8 mouse cellular contexts compared by ENCODE assay signal in the genomic region with DNA sequence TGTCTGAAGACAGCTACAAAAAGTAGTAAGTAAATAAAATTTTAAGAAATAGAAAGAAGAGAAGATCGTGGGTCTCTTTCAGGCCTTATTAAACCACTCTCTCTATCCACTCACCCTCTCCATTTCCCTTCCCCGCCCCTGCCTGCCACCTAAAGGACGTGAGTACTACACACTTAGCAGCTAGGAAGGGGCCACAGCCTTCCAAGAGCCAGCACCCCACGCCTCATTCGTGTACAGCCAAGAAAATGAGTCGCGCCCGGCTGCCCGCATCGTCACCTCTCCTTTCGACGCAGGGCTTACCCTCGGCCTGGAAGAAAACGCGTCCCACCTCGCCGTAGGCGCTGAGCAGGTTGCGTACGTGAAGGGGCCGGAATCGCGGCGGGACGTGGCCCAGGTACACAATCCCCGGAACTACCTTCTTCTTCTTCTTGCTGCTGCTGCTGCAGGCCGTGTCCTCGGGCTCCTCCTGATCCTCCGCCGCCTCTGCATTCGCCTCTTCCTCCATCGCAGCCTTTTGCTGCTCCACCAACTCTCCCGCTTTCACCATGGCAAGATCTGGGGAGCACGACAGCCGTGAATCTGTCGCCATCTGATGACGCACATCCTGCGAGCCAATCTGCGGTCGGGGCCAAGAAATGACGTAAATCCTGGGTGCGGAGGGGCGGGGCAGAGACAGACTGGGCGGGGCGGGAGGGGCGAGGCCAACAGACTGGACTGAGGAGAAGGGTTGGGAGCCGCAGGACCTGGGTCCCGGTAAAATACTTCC. TPM values are rescaled to one million over a fixed set of nuclear protein-coding genes. Genes with fewer than 3 reads are reported as not detected.
DNase-seq lines count a peak whose midpoint lies in the region; ATAC-seq and TF ChIP-seq lines count a peak whose summit lies in the region.

A gene (minus strand): TSS at position 581 of the 766 bp plus-strand sequence.

- dilution Hi-C loops in CH12.LX (cut with MboI; ENCODE audit: extremely low pct_ligation_motif_present, extremely low pct_unique_long_range_greater_than_20kb, low sequenced_read_pairs) = no loop called here

- peaks cover 5 to 20% of the 10 kb centered on the region in 2 experiments for H3K4me1 ChIP-seq in CH12.LX (ENCODE audit: control insufficient read depth in 1 of 2, insufficient read depth in 2 of 2)
- H3K4me1 ChIP-seq in forebrain, embryonic 11.5 days (replicated peaks; ENCODE audit: control insufficient read depth, insufficient read depth, low read length) = no peaks in the 10 kb centered on the region
- peaks cover 12% of the 10 kb centered on the region for H3K4me1 ChIP-seq in heart, embryonic 16.5 days (ENCODE audit: control insufficient read depth, insufficient read depth, low read length)
- peaks cover 32% of the 10 kb centered on the region for H3K4me1 ChIP-seq in liver, embryonic 16.5 days (ENCODE audit: control insufficient read depth, low read depth, low read length)
- peaks cover 11% of the 10 kb centered on the region for H3K4me1 ChIP-seq in neural tube, embryonic 12.5 days
- no peaks in the 10 kb centered on the region for H3K4me1 ChIP-seq in stomach, postnatal 0 days (replicated peaks; ENCODE audit: control insufficient read depth, insufficient read depth)

- TF ChIP-seq POLR2A in CH12.LX (IDR thresholded peaks at IDR 0.05; ENCODE audit: low read depth, low read length) = peak; percentile 77

- no peak for TF ChIP-seq EP300 in CH12.LX (IDR thresholded peaks at IDR 0.05; ENCODE audit: low read length)
- TF ChIP-seq EP300 in stomach, postnatal 0 days (optimal IDR thresholded peaks at IDR 0.05) = no peak

- DNase-seq in CH12.LX (ENCODE audit: extremely low read depth) = peak; percentile 95
- peak; percentile 94 for DNase-seq in c-Kit-positive CD71-negative TER-119-negative erythroid progenitor cells, embryonic 14.5 days (ENCODE audit: low read depth)
- peak; percentile 97 for DNase-seq in forebrain, embryonic 11.5 days (ENCODE audit: low spot score)
- peak; percentile 96 to 97 for DNase-seq in kidney, postnatal 25 days
- peak; percentile 95 for DNase-seq in stomach, postnatal 0 days (ENCODE audit: low spot score)

- under 1% methylated on average over 47 of the region's 48 CpGs for WGBS in forebrain, embryonic 11.5 days
- under 1% methylated on average over 48 of the region's 48 CpGs for WGBS in heart, embryonic 16.5 days
- WGBS in liver, embryonic 16.5 days (ENCODE audit: insufficient replicate concordance) = under 1% methylated on average over 48 of the region's 48 CpGs
- under 1% methylated on average over 48 of the region's 48 CpGs for WGBS in neural tube, embryonic 12.5 days
- under 1% methylated on average over 48 of the region's 48 CpGs for WGBS in stomach, postnatal 0 days

- H3K36me3 ChIP-seq in CH12.LX (replicated peaks in 1 of 2; ENCODE audit: control insufficient read depth in 1 of 2, insufficient read depth in 1 of 2, low read length in 1 of 2) = peaks cover 33 to 40% of the 10 kb centered on the region in 2 experiments
- H3K36me3 ChIP-seq in forebrain, embryonic 11.5 days (ENCODE audit: control insufficient read depth, insufficient read depth, low read length) = no peaks in the 10 kb centered on the region; the same call in 1 of the 2 replicates
- peaks cover 20% of the 10 kb centered on the region for H3K36me3 ChIP-seq in heart, embryonic 16.5 days (ENCODE audit: control insufficient read depth, insufficient read depth)
- H3K36me3 ChIP-seq in liver, embryonic 16.5 days (ENCODE audit: control insufficient read depth, insufficient read depth) = 0 out of 2 replicates have a peak, but pooled peaks cover 3% of the 10 kb centered on the region
- H3K36me3 ChIP-seq in neural tube, embryonic 12.5 days = peaks cover 27% of the 10 kb centered on the region
- H3K36me3 ChIP-seq in stomach, postnatal 0 days (ENCODE audit: control insufficient read depth, insufficient read depth, low read length) = peaks cover 11% of the 10 kb centered on the region

- no peaks in the 10 kb centered on the region for H3K27me3 ChIP-seq in CH12.LX (replicated peaks)
- H3K27me3 ChIP-seq in forebrain, embryonic 11.5 days (ENCODE audit: control insufficient read depth, insufficient read depth, low read length) = no peaks in the 10 kb centered on the region
- no peaks in the 10 kb centered on the region for H3K27me3 ChIP-seq in heart, embryonic 16.5 days (ENCODE audit: control insufficient read depth, insufficient read depth, low read length)
- no peaks in the 10 kb centered on the region for H3K27me3 ChIP-seq in liver, embryonic 16.5 days (ENCODE audit: control insufficient read depth, insufficient read depth, low read depth, low read length)
- H3K27me3 ChIP-seq in neural tube, embryonic 12.5 days (replicated peaks) = no peaks in the 10 kb centered on the region
- no peaks in the 10 kb centered on the region for H3K27me3 ChIP-seq in stomach, postnatal 0 days (ENCODE audit: control insufficient read depth, insufficient read depth, low read length)

- TF ChIP-seq RAD21 in CH12.LX (IDR thresholded peaks at IDR 0.05; ENCODE audit: low read depth, low read length) = no peak

- in situ Hi-C loops in CH12.LX (cut with MboI; ENCODE audit: low pct_ligation_motif_present, low pct_unique_long_range_greater_than_20kb, low sequenced_read_pairs) = loop anchor here (10.0 kb wide), 1 partner anchor 1379 kb away; a partner anchor contains a TSS

- H3K79me2 ChIP-seq in CH12.LX (replicated peaks; ENCODE audit: control insufficient read depth, extremely low read depth, insufficient read depth, poor library complexity, severe bottlenecking) = peaks cover 23% of the 10 kb centered on the region

- peak; percentile 90 for ATAC-seq in forebrain, embryonic 11.5 days (replicated peaks; ENCODE audit: low FRiP score)
- peak; percentile 82 for ATAC-seq in heart, embryonic 16.5 days (replicated peaks; ENCODE audit: extremely low read depth, insufficient read depth, low FRiP score)
- ATAC-seq in liver, embryonic 16.5 days (ENCODE audit: low read depth) = peak; percentile 71
- ATAC-seq in neural tube, embryonic 12.5 days (ENCODE audit: low FRiP score, low read depth) = peak; percentile 91
- ATAC-seq in stomach, postnatal 0 days (ENCODE audit: low FRiP score, low TSS enrichment) = peak; percentile 87

- peak within 1 kb of the TSS; percentile 82 for H3K9ac ChIP-seq in CH12.LX (ENCODE audit: insufficient read depth, low read depth)
- H3K9ac ChIP-seq in forebrain, embryonic 11.5 days (ENCODE audit: low read length) = peak within 1 kb of the TSS; percentile 71
- H3K9ac ChIP-seq in heart, embryonic 16.5 days (ENCODE audit: low read length) = peak within 1 kb of the TSS; percentile 89
- H3K9ac ChIP-seq in liver, embryonic 16.5 days (ENCODE audit: low read depth, low read length) = peak within 1 kb of the TSS; percentile 69
- H3K9ac ChIP-seq in neural tube, embryonic 12.5 days = peak within 1 kb of the TSS; percentile 59
- peak within 1 kb of the TSS; percentile 94 for H3K9ac ChIP-seq in stomach, postnatal 0 days (ENCODE audit: low read length)

- peak within 1 kb of the TSS; percentile 45 for H3K27ac ChIP-seq in CH12.LX (ENCODE audit: insufficient read depth, low read depth)
- no peak within 1 kb of the TSS for H3K27ac ChIP-seq in forebrain, embryonic 11.5 days (ENCODE audit: low read depth, low read length)
- H3K27ac ChIP-seq in heart, embryonic 16.5 days (ENCODE audit: low read length) = peak within 1 kb of the TSS; percentile 87
- peak within 1 kb of the TSS; percentile 80 for H3K27ac ChIP-seq in liver, embryonic 16.5 days (ENCODE audit: low read length)
- no peak within 1 kb of the TSS for H3K27ac ChIP-seq in neural tube, embryonic 12.5 days
- H3K27ac ChIP-seq in stomach, postnatal 0 days (replicated peaks) = peak within 1 kb of the TSS; percentile 84

- peak within 1 kb of the TSS; percentile 80 for H3K4me2 ChIP-seq in CH12.LX (ENCODE audit: insufficient read depth, low read depth, poor library complexity, severe bottlenecking)
- H3K4me2 ChIP-seq in forebrain, embryonic 11.5 days (ENCODE audit: low read depth, low read length, severe bottlenecking) = peak within 1 kb of the TSS; percentile 70
- peak within 1 kb of the TSS; percentile 91 for H3K4me2 ChIP-seq in heart, embryonic 16.5 days (ENCODE audit: low read depth, low read length)
- peak within 1 kb of the TSS; percentile 83 for H3K4me2 ChIP-seq in liver, embryonic 16.5 days (ENCODE audit: low read depth, low read length)
- peak within 1 kb of the TSS; percentile 94 for H3K4me2 ChIP-seq in neural tube, embryonic 12.5 days (replicated peaks)
- peak within 1 kb of the TSS; percentile 91 for H3K4me2 ChIP-seq in stomach, postnatal 0 days (replicated peaks; ENCODE audit: low read depth)

- H3K4me3 ChIP-seq in CH12.LX (replicated peaks in 1 of 3; ENCODE audit: low read depth in 2 of 3, low read length in 2 of 3, poor library complexity in 1 of 3) = peak within 1 kb of the TSS; percentile 93 to 100 (median 98)
- peak within 1 kb of the TSS; percentile 91 for H3K4me3 ChIP-seq in forebrain, embryonic 11.5 days (ENCODE audit: low read depth, low read length)
- peak within 1 kb of the TSS; percentile 83 for H3K4me3 ChIP-seq in heart, embryonic 16.5 days (ENCODE audit: low read length)
- peak within 1 kb of the TSS; percentile 75 for H3K4me3 ChIP-seq in liver, embryonic 16.5 days (ENCODE audit: low read depth, low read length)
- H3K4me3 ChIP-seq in neural tube, embryonic 12.5 days = peak within 1 kb of the TSS; percentile 60
- H3K4me3 ChIP-seq in stomach, postnatal 0 days (ENCODE audit: low read depth, low read length) = peak within 1 kb of the TSS; percentile 90

- no peak for TF ChIP-seq CTCF in CH12.LX (conservative IDR thresholded peaks at IDR 0.05 in 1 of 2, IDR thresholded peaks at IDR 0.05 in 1 of 2; ENCODE audit: low read depth in 2 of 2, low read length in 2 of 2)
- no peak for TF ChIP-seq CTCF in stomach, postnatal 0 days (IDR thresholded peaks at IDR 0.05; ENCODE audit: low read depth)

- no peaks in the 10 kb centered on the region for H3K9me3 ChIP-seq in CH12.LX (replicated peaks; ENCODE audit: low read length)
- no peaks in the 10 kb centered on the region for H3K9me3 ChIP-seq in forebrain, embryonic 11.5 days (ENCODE audit: control insufficient read depth, low read length)
- H3K9me3 ChIP-seq in heart, embryonic 16.5 days (replicated peaks; ENCODE audit: control insufficient read depth, low read length) = no peaks in the 10 kb centered on the region
- H3K9me3 ChIP-seq in liver, embryonic 16.5 days (replicated peaks; ENCODE audit: control insufficient read depth, low read length) = no peaks in the 10 kb centered on the region
- no peaks in the 10 kb centered on the region for H3K9me3 ChIP-seq in neural tube, embryonic 12.5 days
- no peaks in the 10 kb centered on the region for H3K9me3 ChIP-seq in stomach, postnatal 0 days (ENCODE audit: control insufficient read depth, low read length)

RNA-seq across cellular contexts. Expression of the gene that starts here (rescaled TPM):
- total RNA-seq in CH12.LX (2012; rRNA removed) (10.1 and 13.1 TPM in 2 replicates), CH12.LX (2014; rRNA removed) (14.4 and 15.4 TPM in 2 replicates)
- 11.7 and 12.9 TPM in 2 replicates for polyA plus RNA-seq in CH12.LX (2012; ENCODE audit: insufficient read length, low read depth)
- polyA plus RNA-seq in forebrain, embryonic 11.5 days (2014; fragmentation: Nextera tagmentation; extraction: Ambion mirVana) = 13.0 and 13.5 TPM in 2 replicates
- polyA plus RNA-seq in heart, embryonic 16.5 days (2015; fragmentation: Nextera tagmentation; extraction: Ambion mirVana) = 9.2 and 9.4 TPM in 2 replicates
- 4.5 TPM in 2 replicates for polyA plus RNA-seq in liver, embryonic 16.5 days (2015; fragmentation: Nextera tagmentation; extraction: Ambion mirVana)
- polyA plus RNA-seq in neural tube, embryonic 12.5 days (2016; fragmentation: Nextera tagmentation; extraction: Ambion mirVana) = 11.4 TPM in 2 replicates
- polyA plus RNA-seq in stomach, postnatal 0 days (2015; fragmentation: Nextera tagmentation; extraction: Ambion mirVana) = 7.1 and 7.4 TPM in 2 replicates

Comparison
In these comparisons a context has a peak if more than half of its experiments do, and no peak if none do; other contexts are left out.
1. H3K27ac ChIP-seq: peak in CH12.LX (single experiment), heart, embryonic 16.5 days (single experiment), liver, embryonic 16.5 days (single experiment) and stomach, postnatal 0 days (single experiment); none in forebrain, embryonic 11.5 days (single experiment) and neural tube, embryonic 12.5 days (single experiment).
2. Peak in every context shown above with its lines, with median percentiles within 50 percentile points of each other: DNase-seq, H3K4me2 ChIP-seq, H3K4me3 ChIP-seq, H3K9ac ChIP-seq and ATAC-seq.